Mouse (Mus musculus) testis, postnatal 14 days (tissue): Measurements from ENCODE around the gene Psrc1.
A peak's percentile ranks its signal among the peaks of the same experiment; 100 is the strongest.

Experiments
- DNase-seq: peaks from one replicate; pipeline ENCODE4 v3.0.0; 2021; ENCODE audit warnings: low spot score

Gene Psrc1

GRCm38 (mm10) chr3:108386186-108386585, 2.5 kb downstream of the Psrc1 start:
- DNase-seq, result no peak

GRCm38 (mm10) chr3:108389111-108389545, 5.5 kb downstream of the Psrc1 start:
- DNase-seq, result peak; percentile 84

GRCm38 (mm10) chr3:108392299-108392698, 8.7 kb downstream of the Psrc1 start:
- no peak for DNase-seq

- no peak for DNase-seq
Measured at GRCm38 (mm10) chr3:108392793-108393192, 9.2 kb downstream of the Psrc1 start.

- no peak for DNase-seq
Measured at GRCm38 (mm10) chr3:108398281-108398680, 14.6 kb downstream of the Psrc1 start.

GRCm38 (mm10) chr3:108400442-108400841, 16.8 kb downstream of the Psrc1 start:
- no peak for DNase-seq

- DNase-seq, result peak; percentile 86
Measured at GRCm38 (mm10) chr3:108401692-108402527, 18.3 kb downstream of the Psrc1 start.

- no peak for DNase-seq
Measured at GRCm38 (mm10) chr3:108402528-108402920, 18.9 kb downstream of the Psrc1 start.

GRCm38 (mm10) chr3:108405536-108406305, 22.1 kb downstream of the Psrc1 start:
- no peak for DNase-seq

GRCm38 (mm10) chr3:108406306-108406885, 22.8 kb downstream of the Psrc1 start:
- DNase-seq, result no peak

- no peak for DNase-seq
Measured at GRCm38 (mm10) chr3:108408517-108409008, 24.9 kb downstream of the Psrc1 start.

- no peak for DNase-seq
Measured at GRCm38 (mm10) chr3:108409656-108410358, 26.2 kb downstream of the Psrc1 start.

- no peak for DNase-seq
Measured at GRCm38 (mm10) chr3:108410359-108410714, 26.7 kb downstream of the Psrc1 start.

GRCm38 (mm10) chr3:108411026-108411753, 27.6 kb downstream of the Psrc1 start:
- no peak for DNase-seq

- peak; percentile 44 for DNase-seq
Measured at GRCm38 (mm10) chr3:108411754-108412121, 28.1 kb downstream of the Psrc1 start.

- no peak for DNase-seq
Measured at GRCm38 (mm10) chr3:108413634-108414360, 30.2 kb downstream of the Psrc1 start.

GRCm38 (mm10) chr3:108414857-108415830, 31.5 kb downstream of the Psrc1 start, which contains the start of gene Celsr2:
Gene Celsr2, minus strand, starts transcription at chr3:108415552.
- DNase-seq, result peak; percentile 33

GRCm38 (mm10) chr3:108415831-108416223, 32.2 kb downstream of the Psrc1 start:
- DNase-seq, result peak; percentile 81

GRCm38 (mm10) chr3:108423006-108423405, 39.4 kb downstream of the Psrc1 start:
- no peak for DNase-seq
